Mouse (Mus musculus): Measurements from ENCODE around the gene Asphd2. TPM values are rescaled to one million over a fixed set of nuclear protein-coding genes. Genes with fewer than 3 reads are reported as not detected.

Asphd2 gene
- polyA plus RNA-seq, 1 experiment from 2014 or later = 2.0 TPM

GRCm38 (mm10) chr5:112411514-112412335 lies 17.1 kb upstream of the Asphd2 start:
- no peak overlapping the region for H3K27ac ChIP-seq (ENCODE audit: low read length)
- no peak overlapping the region for H3K9ac ChIP-seq (replicated peaks; ENCODE audit: low read depth)
- no peak overlapping the region for H3K4me2 ChIP-seq (replicated peaks; ENCODE audit: low read depth, low read length)
- TF ChIP-seq EP300 (IDR thresholded peaks at IDR 0.05) = no peak
- TF ChIP-seq CTCF (IDR thresholded peaks at IDR 0.05) = no peak
- no peaks in the 10 kb centered on the region; the same call in 1 of the 2 replicates for H3K9me3 ChIP-seq (ENCODE audit: low read length)
- no peak overlapping the region for H3K4me3 ChIP-seq (ENCODE audit: low read depth, low read length)
- ATAC-seq = no peak
- no peaks in the 10 kb centered on the region for H3K36me3 ChIP-seq (ENCODE audit: insufficient read depth, low read length)
- no peaks in the 10 kb centered on the region for H3K27me3 ChIP-seq (replicated peaks; ENCODE audit: insufficient read depth, low read length)
- peak; percentile 15 for DNase-seq (ENCODE audit: low spot score)
- 11% methylated on average over 19 of the region's 19 CpGs for WGBS
- no peaks in the 10 kb centered on the region for H3K4me1 ChIP-seq (ENCODE audit: insufficient read depth, low read depth, low read length)

DNA sequence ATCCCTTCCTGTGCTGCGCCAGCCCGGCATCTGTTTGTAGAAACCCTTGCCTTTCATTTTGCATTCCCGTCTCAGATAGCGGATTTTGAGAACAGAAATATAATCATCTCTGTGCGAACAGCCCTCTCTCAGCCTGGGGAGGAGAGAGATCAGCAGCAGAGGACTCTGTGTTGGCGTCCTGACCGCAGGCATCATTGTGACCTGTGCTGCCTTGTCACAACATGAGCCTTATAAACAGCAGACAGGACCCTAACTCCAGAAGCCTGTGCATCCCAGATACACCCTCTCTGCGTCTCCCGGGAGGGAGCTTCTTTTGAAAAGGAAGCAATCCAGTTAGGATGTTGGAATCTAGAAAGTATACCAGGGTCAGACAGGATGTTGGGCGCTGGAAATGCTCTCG lies 16.4 kb upstream of the Asphd2 start:
- TF ChIP-seq EP300 (IDR thresholded peaks at IDR 0.05) (no peak), CTCF (IDR thresholded peaks at IDR 0.05) (no peak)
- Histone ChIP-seq H3K4me3 (ENCODE audit: low read depth, low read length) (no peak overlapping the region), H3K27ac (ENCODE audit: low read length) (no peak overlapping the region), H3K4me2 (replicated peaks; ENCODE audit: low read depth, low read length) (no peak overlapping the region), H3K27me3 (replicated peaks; ENCODE audit: insufficient read depth, low read length) (no peaks in the 10 kb centered on the region), H3K4me1 (ENCODE audit: insufficient read depth, low read depth, low read length) (no peaks in the 10 kb centered on the region), H3K36me3 (ENCODE audit: insufficient read depth, low read length) (no peaks in the 10 kb centered on the region), H3K9me3 (ENCODE audit: low read length) (no peaks in the 10 kb centered on the region; the same call in 1 of the 2 replicates), H3K9ac (replicated peaks; ENCODE audit: low read depth) (no peak overlapping the region)
- no peak for ATAC-seq
- DNase-seq (ENCODE audit: low spot score) = no peak
- WGBS = 26% methylated on average over 11 of the region's 11 CpGs

DNA sequence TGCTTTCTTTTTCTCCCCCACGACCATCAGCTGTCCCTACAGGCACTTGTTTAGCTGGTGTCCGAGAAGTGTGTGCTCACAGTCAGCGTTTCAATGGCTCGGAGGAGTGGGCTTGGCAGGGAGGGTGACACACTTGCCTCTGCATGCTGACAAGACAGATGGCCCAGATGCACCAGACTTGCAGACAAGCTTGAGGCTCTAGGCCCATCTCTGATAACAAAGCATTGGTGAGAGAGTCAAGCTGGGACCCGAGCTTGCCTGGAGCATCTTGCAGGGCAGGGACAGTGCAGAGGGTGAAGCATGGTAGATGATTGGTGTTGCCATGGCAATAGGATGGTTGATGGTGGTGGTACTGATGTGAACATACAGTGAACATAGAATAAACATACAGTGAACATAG lies 14.6 kb upstream of the Asphd2 start:
- H3K27me3 ChIP-seq (replicated peaks; ENCODE audit: insufficient read depth, low read length) = no peaks in the 10 kb centered on the region
- TF ChIP-seq EP300 (IDR thresholded peaks at IDR 0.05) = no peak
- no peak for TF ChIP-seq CTCF (IDR thresholded peaks at IDR 0.05)
- no peak overlapping the region for H3K4me2 ChIP-seq (replicated peaks; ENCODE audit: low read depth, low read length)
- no peaks in the 10 kb centered on the region; the same call in 1 of the 2 replicates for H3K9me3 ChIP-seq (ENCODE audit: low read length)
- no peak overlapping the region for H3K9ac ChIP-seq (replicated peaks; ENCODE audit: low read depth)
- no peak for ATAC-seq
- H3K27ac ChIP-seq (ENCODE audit: low read length) = no peak overlapping the region
- H3K4me3 ChIP-seq (ENCODE audit: low read depth, low read length) = no peak overlapping the region
- H3K36me3 ChIP-seq (ENCODE audit: insufficient read depth, low read length) = no peaks in the 10 kb centered on the region
- H3K4me1 ChIP-seq (ENCODE audit: insufficient read depth, low read depth, low read length) = no peaks in the 10 kb centered on the region
- WGBS = 40% methylated on average over 5 of the region's 5 CpGs
- DNase-seq (ENCODE audit: low spot score) = peak; percentile 31

DNA sequence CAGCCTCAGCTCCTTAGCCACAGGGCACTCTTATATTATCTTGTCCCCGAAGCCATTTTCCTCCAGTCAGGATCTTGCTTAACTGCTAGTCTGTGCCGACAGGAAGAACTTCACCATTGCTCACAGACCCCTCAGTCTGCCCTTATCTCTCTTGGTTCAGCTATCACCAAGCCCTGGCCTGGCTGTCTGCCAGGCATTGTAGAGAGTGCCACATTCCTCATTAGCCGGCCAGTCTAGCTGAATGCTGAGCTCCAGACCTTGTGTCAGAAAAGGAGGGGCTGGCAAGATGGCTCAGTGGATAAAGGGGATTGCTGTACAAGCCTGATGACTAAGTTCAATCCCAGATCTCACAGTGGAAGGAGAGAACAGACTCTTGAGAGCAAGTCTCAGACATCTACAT lies 11.4 kb upstream of the Asphd2 start:
- Histone ChIP-seq H3K36me3 (ENCODE audit: insufficient read depth, low read length) (no peaks in the 10 kb centered on the region), H3K27me3 (replicated peaks; ENCODE audit: insufficient read depth, low read length) (no peaks in the 10 kb centered on the region), H3K4me1 (ENCODE audit: insufficient read depth, low read depth, low read length) (no peaks in the 10 kb centered on the region), H3K4me3 (ENCODE audit: low read depth, low read length) (no peak overlapping the region), H3K9me3 (ENCODE audit: low read length) (no peaks in the 10 kb centered on the region), H3K9ac (replicated peaks; ENCODE audit: low read depth) (no peak overlapping the region), H3K4me2 (replicated peaks; ENCODE audit: low read depth, low read length) (no peak overlapping the region), H3K27ac (ENCODE audit: low read length) (no peak overlapping the region)
- 31% methylated on average over 3 of the region's 3 CpGs for WGBS
- ATAC-seq (no peak), DNase-seq (ENCODE audit: low spot score) (no peak)
- TF ChIP-seq EP300 (IDR thresholded peaks at IDR 0.05) (no peak), CTCF (IDR thresholded peaks at IDR 0.05) (no peak)

- Histone ChIP-seq H3K4me2 (replicated peaks; ENCODE audit: low read depth, low read length) (no peak overlapping the region), H3K4me3 (ENCODE audit: low read depth, low read length) (no peak overlapping the region), H3K4me1 (ENCODE audit: insufficient read depth, low read depth, low read length) (no peaks in the 10 kb centered on the region), H3K9me3 (ENCODE audit: low read length) (no peaks in the 10 kb centered on the region), H3K27ac (ENCODE audit: low read length) (no peak overlapping the region), H3K36me3 (ENCODE audit: insufficient read depth, low read length) (no peaks in the 10 kb centered on the region), H3K9ac (replicated peaks; ENCODE audit: low read depth) (no peak overlapping the region), H3K27me3 (replicated peaks; ENCODE audit: insufficient read depth, low read length) (no peaks in the 10 kb centered on the region)
- DNase-seq (ENCODE audit: low spot score) (peak; percentile 80), ATAC-seq (peak; percentile 85)
- TF ChIP-seq EP300 (IDR thresholded peaks at IDR 0.05) = no peak
- no peak for TF ChIP-seq CTCF (IDR thresholded peaks at IDR 0.05)
- 37% methylated on average over 3 of the region's 3 CpGs for WGBS
These were observed 7.8 kb upstream of the Asphd2 start for GRCm38 (mm10) chr5:112402437-112402836.

GRCm38 (mm10) chr5:112399284-112399683 lies 4.6 kb upstream of the Asphd2 start:
- H3K9me3 ChIP-seq (ENCODE audit: low read length) = no peaks in the 10 kb centered on the region
- peak; percentile 11 for DNase-seq (ENCODE audit: low spot score)
- no peak for ATAC-seq
- H3K4me1 ChIP-seq (ENCODE audit: insufficient read depth, low read depth, low read length) = no peaks in the 10 kb centered on the region
- H3K36me3 ChIP-seq (ENCODE audit: insufficient read depth, low read length) = no peaks in the 10 kb centered on the region
- WGBS = 60% methylated on average over 10 of the region's 10 CpGs
- no peak overlapping the region for H3K4me3 ChIP-seq (ENCODE audit: low read depth, low read length)
- H3K27ac ChIP-seq (ENCODE audit: low read length) = no peak overlapping the region
- TF ChIP-seq CTCF (IDR thresholded peaks at IDR 0.05) = no peak
- no peak for TF ChIP-seq EP300 (IDR thresholded peaks at IDR 0.05)
- peaks cover 8% of the 10 kb centered on the region; the same call in 1 of the 2 replicates for H3K27me3 ChIP-seq (replicated peaks; ENCODE audit: insufficient read depth, low read length)
- H3K4me2 ChIP-seq (replicated peaks; ENCODE audit: low read depth, low read length) = no peak overlapping the region
- H3K9ac ChIP-seq (replicated peaks; ENCODE audit: low read depth) = no peak overlapping the region

Measured in lung, postnatal 0 days (tissue).